Mouse (Mus musculus) B cell, adult 62 days (primary cell): ENCODE results near the gene H2-M10.6. TPM values are rescaled to one million over a fixed set of nuclear protein-coding genes. Genes with fewer than 3 reads are reported as not detected.

Experiments used
- total RNA-seq: library from RNA; stranded (reverse); gene quantifications from 4 replicates; pipeline ENCODE4 v1.2.4, GENCODE M21; 2023

H2-M10.6 gene
- not detected in 4 replicates for total RNA-seq

DNA sequence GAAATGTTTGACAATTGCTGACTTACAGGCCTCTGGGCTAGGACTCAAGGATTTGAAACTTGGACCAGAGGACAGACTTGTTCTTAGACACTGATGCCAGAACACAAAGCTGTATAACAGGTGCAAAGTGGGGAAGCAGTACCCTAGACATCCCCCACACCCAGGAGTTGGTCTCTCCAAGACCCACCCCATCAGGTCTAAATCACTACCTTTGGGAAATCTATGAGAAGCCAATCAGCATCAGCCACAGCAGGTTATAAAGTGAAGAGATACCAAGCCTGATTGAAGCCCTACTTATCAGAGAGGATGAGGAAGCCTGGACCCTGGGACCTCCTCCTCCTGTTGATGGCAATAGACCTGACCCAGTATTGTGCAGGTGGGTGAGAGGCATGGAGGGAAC is at the start of gene H2-M10.6:
H2-M10.6 (plus strand) TSS at position 301 of the 400 bp plus-strand sequence.

DNA sequence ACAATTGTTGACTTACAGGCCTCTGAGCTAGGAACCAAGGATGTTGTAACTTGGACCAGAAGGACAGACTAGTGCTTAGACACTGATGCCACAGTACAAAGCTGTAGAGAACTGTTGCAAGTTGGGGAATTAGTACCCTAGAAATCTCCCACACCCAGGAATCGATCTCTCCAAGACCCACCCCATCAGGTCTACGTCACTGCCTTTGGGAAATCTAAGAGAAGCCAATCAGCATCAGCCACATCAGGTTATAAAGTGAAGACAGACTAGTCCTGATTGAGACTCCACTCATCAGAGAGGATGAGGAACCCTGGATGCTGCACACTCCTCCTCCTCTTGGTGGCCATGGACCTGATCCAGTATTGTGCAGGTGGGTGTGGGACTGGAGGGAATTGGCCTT is 39.4 kb upstream of the H2-M10.6 start, which contains the start of gene H2-M10.5:
H2-M10.5 (plus strand) TSS at position 301 of the 400 bp plus-strand sequence.

DNA sequence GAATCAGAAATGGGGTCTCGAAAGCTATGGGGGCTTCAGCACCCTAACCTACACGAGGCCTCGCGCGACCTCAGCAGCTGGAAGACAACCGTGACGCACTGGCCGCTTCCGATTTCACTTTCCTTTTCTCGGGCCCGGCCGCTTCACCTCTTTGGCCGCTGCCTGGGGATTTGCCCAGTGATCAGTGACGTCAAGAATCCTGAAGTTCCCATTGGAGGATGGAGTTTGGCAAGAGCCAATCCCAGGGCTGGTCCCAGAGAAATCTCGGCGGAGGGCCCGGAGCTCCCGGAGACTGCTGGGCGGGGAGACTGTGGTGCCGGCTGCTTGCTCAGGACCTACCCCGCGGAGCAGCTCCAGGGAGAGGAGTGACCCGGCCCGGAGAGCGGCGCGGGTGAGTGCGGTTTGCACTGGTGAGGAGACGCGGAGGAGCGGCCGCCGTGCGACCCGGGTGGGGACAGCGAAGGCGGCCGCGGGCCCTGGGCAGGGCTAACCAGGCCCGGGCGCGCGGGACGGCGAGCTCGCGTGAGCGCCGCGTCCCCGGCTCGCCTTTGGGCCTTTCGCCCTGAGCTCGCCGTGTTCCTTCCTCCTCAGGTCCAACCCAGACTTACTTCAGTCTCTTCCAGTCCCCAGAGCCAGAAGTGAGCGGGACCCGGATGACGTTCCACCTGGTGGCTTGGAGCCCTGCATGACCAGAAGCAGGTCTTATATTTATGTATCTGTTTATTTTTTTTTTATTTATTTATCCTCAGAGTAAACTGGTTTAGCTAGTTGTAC is 25.1 kb downstream of the H2-M10.6 start, which contains the start of gene Trim26:
Trim26 (plus strand) TSS at position 261 of the 774 bp plus-strand sequence.

Other genes with a start within 250 kb of the H2-M10.6 start
- not detected in 4 replicates for gene H2-M9, start 169.5 kb upstream of the H2-M10.6 start, total RNA-seq
- gene H2-M1, start 140.0 kb upstream of the H2-M10.6 start, total RNA-seq: not detected in 4 replicates
- gene H2-M10.5, start 39.3 kb upstream of the H2-M10.6 start, total RNA-seq: not detected in 4 replicates
- 179 to 202 TPM (median 188 TPM) in 4 replicates for gene Trim26, start 25.0 kb downstream of the H2-M10.6 start, total RNA-seq
- not detected in 4 replicates for gene Trim15, start 55.0 kb downstream of the H2-M10.6 start, total RNA-seq
- gene Trim10, start 57.4 kb downstream of the H2-M10.6 start, total RNA-seq: 0.25 to 0.35 TPM in 2 of 4 replicates, not detected in the others
- not detected in 4 replicates for gene Trim40, start 78.0 kb downstream of the H2-M10.6 start, total RNA-seq
- gene Trim31, start 85.9 kb downstream of the H2-M10.6 start, total RNA-seq: not detected in 4 replicates
- gene Rnf39, start 130.7 kb downstream of the H2-M10.6 start, total RNA-seq: not detected in 4 replicates
- 96.5 to 112 TPM (median 98.9 TPM) in 4 replicates for gene Ppp1r11, start 139.6 kb downstream of the H2-M10.6 start, total RNA-seq
- 74.9 to 82.2 TPM (median 80.0 TPM) in 4 replicates for gene Znrd1, start 146.4 kb downstream of the H2-M10.6 start, total RNA-seq
- 1.0 to 2.7 TPM (median 1.3 TPM) in 4 replicates for gene Znrd1as, start 146.4 kb downstream of the H2-M10.6 start, total RNA-seq
- not detected in 4 replicates for gene 2410137M14Rik, start 169.1 kb downstream of the H2-M10.6 start, total RNA-seq
- gene H2-M5, start 177.4 kb downstream of the H2-M10.6 start, total RNA-seq: not detected in 4 replicates
- not detected in 4 replicates for gene Zfp57, start 189.0 kb downstream of the H2-M10.6 start, total RNA-seq
- gene Mog, start 211.2 kb downstream of the H2-M10.6 start, total RNA-seq: not detected in 4 replicates
- 63.3 to 72.7 TPM (median 66.7 TPM) in 4 replicates for gene Gabbr1, start 233.8 kb downstream of the H2-M10.6 start, total RNA-seq